Mouse (Mus musculus) CD4-positive helper T cell, adult 2 months (primary cell): ENCODE measurements at regions not wholly inside any gene's neighbourhood (a gene's known extent, or its start where the extent isn't known, plus 50 kb on each side); places are given as distances from the start of the nearest gene placed in this dataset.

Source experiments
- DNase-seq: peaks from one replicate; pipeline ENCODE4 v3.0.0-alpha.2; 2012; ENCODE audit warnings: low read depth, missing footprints, low spot score

DNA sequence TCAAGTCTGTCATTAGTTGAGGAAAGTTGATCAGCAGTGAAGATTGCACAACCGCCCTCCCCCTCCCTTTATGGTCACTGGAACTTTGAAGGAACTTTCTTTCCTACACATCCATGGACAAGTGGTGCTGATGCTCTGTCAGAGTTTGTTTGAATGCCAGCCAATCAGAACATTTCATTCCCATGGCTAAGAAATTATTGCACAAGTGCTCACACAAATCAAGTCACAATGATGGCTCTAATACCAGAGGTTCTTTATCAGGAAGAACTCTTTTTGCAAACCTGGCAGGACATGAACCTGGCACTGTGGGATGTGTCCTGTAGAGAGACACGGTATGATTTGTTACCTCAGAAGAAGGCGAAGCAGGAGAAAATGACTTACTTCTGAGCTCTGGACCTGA lies 54.3 kb upstream of the Spry2 start:
- no peak for DNase-seq

DNA sequence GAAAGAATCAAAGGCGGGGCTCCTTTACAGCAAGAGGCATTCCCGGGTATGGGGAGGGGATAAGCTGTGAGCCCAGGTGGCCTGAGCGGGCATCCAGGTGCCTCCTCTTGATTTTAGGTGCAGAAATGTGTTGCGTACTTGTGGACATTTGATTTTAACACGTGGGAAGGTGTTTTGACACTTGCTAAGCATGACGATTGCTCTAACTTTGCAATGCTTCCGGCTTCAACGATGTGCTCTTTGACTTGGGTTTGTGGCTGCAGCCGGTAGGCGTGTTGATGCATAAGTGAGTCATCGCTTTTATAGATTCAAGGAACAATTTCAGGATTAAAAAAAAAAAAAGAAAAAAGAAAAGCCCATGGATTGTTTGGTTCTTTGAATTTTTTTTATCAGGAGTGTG lies 58.5 kb upstream of the Spry2 start:
- no peak for DNase-seq

DNA sequence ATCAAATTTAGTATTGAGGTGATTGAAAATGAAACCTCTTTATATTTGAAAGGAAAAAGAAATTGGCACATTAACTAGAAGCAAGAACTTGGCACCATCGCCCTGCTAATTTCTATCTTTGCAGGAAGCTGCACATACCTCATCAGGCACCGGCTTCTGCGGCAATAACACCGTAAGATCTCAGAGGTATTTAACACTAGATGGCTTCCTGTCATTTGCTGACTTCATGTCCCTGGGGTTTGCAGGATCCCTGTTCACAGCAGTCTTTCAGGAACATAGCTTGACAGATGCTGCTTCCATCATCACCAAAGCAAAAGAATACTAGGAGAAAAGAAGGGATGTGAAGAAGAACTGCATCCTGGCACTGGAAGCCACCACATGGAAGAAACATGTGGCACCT lies 60.2 kb upstream of the Spry2 start:
- DNase-seq = no peak

DNA sequence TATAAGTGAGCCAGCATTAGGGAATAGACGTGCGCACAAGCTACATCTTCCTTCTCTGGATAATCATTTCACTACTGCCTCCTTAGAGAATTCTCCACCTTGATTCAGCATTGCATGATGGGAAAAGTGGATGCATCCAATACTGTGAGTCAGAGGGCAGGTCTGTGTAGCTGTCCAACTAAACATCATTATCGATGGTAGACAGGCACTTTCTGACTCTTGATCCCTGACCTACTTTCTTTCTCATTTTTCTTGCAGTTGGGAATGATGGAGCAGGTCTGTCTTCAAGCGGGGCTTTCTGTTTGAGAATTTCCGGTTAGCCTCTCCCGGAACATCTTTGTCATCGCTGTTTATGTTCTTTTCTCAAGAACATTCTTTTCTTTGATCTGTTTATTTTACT lies 61.4 kb upstream of the Spry2 start:
- no peak for DNase-seq

DNA sequence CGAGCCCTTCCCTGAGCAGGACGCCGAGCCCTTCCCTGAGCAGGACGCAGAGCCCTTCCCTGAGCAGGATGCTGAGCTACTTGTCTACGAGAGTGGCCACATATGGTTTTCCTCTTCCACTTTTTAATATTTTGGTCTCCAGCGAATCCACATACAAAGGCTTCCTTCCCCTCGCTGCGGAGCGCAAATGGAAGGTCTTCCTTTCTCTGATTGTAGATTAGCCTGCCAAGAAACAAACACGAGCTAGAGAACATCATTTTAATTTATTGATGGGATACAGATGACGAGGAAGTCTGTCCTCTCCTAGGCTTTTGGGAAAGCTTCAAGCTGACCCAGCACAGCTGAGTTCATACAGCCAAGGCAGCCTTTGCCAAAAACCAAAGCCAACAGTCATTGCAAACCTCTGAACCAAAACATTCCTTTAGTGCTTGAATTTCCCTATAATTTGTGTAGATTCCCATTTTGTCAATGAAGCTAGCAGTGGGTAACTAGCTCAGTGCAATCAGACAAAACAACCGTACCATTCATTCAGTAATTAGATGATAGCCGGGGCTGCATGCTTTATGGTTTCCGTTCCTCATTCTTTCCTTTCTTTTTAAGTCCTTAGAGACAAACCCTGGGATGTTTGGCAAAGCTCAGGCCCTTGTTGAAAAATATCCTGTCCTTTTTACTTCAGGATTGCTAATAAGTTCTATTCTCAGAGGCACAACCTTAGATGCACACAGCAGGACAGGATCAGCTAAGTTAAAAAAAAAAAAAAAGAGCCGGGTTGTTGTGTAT lies 83.1 kb upstream of the Spry2 start:
- no peak for DNase-seq

DNA sequence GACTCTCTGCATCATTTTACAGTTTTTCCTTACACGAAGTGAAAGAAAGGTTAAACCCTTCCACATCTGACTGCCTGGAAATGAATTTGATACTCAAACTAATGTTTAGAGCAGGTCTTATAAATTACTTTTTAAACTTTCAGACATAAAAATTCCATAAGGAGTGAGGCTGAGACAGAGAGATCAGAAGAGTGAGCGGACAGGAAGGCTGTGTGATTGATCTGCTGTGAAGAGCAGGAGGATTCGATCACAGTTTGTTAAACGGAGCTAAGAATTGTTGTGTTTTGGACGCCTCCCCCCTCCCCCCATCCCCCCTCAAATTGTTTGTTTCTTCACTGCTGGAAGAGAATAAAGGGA lies 83.7 kb upstream of the Spry2 start:
- no peak for DNase-seq

DNA sequence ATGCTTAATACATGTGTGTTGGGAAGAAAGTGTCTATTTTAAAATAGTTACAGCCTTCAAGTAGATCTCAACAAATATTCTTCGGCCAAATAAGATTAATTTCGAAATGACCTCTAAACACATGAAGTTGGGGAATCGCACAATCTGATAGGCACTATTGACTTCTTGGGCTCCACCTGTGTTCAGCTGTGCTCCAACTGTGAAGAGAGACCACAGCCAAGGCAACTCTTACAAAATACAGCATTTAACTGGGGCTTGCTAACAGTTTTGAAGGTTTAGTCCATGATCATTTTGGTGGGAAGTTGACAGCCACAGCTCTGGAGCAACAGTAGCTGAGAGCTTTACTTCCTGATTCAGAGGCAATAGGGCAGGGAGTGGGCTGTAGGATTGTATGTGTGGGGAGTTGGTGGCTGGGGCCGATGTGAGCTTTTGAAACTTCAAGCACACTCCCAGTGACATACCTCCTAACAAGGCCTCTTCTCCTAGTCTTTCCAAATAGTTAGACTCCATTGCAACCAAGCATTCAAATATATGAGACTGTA lies 90.8 kb upstream of the Spry2 start:
- no peak for DNase-seq

DNA sequence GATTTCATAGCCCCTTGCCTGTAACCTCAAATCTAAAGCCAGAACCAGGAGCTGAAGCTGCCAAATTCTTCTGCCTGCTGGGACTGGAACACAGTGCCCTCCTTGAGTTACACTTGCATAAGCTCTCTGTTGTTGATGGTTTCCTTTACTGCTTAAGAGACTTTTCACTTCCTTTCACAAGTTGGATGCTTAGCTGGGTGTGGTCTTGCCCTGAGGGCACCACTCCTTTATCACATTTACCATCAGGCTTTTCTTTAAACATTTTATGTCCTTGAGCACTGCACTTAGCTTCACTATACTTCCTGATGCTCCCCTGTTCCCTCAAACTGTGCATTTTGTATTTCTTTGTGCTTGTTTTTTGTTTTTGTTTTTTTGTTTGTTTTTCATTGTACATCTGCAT lies 92.1 kb upstream of the Spry2 start:
- no peak for DNase-seq

DNA sequence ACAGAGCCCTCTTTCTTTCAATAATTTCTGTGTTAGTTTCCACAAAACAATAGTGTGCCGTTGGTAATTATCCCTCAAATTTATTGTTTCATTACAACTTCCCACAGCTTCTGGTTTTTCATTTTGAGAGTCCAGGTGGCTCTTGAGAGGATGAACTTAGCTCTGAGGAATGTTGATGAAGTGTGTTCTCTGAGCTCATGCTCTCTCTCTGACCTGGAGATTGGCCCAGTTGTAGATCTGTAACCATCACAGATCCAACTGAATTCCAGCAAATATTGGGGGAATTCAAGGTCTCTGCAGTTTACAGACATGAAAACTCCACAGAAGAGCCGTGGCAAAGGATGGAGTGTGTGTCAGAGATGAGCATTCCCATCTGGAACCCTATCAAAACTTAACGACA lies 96.5 kb upstream of the Spry2 start:
- DNase-seq = no peak

DNA sequence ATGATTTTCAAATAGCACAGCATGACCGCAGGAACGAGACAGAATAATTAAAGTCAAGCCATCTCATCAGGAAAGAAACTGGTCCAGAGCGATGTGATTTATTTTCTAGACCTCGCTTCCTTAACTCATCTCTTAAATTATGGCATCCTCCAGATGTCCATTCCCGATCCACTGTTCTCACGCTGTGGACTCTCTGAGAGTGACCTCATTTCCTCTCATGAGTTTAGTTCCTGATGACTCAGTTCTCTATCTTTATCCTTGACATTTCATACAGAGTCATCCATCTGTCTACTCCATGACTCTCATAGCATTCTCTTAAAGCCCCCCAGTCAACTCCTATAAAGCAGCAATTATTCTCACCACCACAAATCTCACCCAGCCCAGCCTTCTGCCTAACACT lies 103.2 kb upstream of the Spry2 start:
- no peak for DNase-seq

DNA sequence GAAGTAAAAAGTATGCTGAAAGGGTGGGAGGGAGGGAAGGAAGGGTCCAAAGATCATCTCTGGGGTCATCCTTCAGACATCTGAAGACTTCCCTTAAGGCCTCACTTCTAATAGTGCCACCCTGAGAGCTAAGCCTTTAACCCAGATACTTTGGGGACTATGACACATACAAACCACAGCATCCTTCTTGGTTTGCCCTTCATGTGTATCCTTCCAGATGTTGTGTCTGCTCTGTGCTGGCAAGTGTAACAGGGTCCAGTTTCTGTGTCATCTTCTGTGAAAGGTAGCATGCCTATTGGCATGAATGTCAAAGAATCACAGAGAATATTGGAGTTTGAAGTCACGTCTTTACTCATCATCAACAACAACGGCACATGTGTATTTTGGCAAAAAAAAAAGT lies 98.2 kb upstream of the Trim52 start:
- no peak for DNase-seq

DNA sequence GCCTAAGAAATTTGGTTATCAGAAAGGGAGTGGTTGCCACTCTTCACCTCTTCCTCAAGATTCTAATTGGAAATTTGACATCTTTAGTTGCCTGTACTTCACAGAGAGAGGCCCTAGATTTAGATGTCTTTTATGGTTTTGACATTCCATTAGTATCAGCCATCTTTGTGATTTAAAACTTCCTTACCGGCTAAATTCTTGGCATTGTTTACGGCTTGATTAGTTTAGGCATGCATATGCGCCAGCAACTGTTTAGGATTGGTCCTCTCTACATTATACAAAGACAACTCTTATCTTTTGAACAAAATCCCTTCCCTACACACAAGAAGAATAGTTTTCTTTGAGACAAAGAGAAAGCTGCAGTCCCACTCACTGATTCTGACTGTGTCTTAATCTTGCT lies 97.0 kb upstream of the Trim52 start:
- no peak for DNase-seq

DNA sequence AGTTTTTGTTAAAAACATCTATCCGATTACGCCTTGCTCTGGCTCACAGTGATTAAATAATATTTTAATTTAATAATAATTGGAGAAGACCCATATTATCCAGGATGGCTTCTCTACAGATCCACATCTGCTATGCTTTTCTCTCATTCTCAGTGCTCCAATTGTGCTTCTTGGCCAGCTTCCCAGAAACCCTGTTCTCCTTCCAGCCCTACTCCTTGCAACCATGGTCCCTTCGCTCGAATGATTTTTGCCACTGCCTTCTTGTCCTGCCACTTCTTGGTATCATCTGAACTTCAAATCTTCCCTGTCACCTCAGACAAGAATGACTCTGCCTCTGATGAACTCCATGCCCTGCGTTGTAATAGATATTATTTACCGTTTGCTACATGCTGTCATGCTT lies 95.0 kb upstream of the Trim52 start:
- DNase-seq = peak; percentile 1

DNA sequence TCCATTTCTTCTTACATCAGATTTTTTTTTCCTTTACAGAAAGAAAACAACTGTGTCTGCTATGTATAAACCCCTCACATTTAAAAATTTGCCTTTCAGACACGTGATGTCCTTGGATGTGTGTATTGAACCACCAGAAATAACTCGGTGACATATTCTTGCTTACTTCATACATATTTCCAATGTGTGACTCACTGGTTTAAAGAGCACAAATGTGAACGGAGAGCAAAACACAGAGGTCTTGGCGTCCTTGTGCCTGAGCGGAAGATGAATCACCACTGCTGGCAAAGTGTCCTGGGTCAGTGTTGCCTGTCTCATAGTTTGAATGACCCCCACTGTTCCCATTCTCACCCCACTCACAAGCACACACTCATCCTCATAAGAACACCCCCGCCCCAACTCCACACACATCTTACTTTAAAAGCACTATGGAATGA lies 94.0 kb upstream of the Trim52 start:
- no peak for DNase-seq

DNA sequence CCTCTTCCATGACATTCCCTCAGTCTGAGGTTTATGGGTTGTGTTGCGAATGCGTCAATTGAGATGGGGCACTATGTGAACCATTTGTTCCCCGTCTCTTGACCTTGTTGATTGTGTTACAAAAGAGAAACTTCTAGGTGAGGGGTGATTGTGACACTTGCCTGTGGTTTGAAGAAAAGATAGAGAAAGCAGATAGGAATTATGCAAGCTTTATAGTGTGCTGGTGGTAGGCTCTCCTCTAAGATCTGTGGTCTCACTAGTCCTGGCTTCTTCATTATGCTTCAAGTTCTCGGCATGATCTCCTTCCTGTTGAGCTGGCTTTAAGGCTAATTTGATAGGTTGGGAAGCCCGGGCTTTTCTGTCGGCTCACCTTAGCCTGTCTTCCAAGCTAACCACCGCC lies 83.2 kb upstream of the Trim52 start:
- no peak for DNase-seq

DNA sequence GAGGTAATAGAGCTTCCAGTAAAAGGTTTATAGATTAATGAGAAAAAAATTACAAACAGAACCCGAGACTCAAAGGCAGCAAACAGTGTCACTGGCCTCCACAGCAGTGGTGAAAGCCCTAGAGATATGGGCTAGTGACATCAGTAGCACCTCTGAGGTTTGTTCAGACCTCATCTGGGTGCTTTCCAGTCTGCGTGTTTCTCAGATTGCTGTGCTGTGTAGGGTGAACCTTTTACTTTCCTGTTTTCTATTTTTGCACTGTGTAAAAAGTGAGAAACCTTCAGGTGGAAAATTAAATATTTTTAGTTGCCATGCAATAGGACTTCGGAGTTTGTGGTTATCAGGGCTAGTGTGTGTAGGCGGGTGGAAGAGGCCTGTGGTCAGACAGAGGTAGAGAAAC lies 79.2 kb upstream of the Trim52 start:
- no peak for DNase-seq

DNA sequence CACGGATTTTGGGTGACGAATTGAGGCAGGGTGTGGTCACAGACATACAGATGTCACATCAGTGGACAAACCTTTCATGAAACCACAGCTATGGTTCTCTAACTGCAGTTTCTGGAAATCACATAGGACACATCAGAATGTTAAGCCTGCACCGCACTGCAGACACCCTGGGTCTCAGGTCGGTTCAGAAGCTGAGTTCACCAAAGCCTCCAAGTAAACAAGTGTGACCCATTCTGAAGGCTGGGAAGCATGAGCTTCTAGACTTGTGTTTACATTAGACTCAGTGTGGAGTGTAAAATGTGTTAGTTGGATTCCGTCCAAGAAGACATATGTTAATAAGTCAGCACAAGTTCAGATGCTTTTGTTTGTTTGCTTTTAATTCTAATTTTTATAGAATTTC lies 78.3 kb upstream of the Trim52 start:
- DNase-seq = no peak

DNA sequence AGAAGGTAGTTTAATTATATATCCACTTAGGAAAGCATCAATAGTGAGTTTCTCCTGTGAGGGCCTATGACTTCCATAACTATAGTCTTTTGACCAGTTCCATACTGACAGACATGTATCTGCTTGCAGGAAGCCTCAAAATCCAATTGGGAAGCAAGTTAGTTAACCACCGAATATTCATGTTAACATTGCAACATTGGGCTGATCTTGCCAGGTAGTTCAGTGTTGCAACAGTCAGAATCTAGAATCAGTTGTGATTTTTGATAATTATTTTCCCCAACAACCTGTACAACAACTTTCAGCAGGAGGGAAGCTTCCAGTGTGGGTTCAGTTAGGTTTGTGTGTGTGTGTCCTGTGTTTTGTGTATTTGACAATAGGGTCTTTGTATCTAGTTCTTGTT lies 74.9 kb upstream of the Trim52 start:
- DNase-seq = no peak

DNA sequence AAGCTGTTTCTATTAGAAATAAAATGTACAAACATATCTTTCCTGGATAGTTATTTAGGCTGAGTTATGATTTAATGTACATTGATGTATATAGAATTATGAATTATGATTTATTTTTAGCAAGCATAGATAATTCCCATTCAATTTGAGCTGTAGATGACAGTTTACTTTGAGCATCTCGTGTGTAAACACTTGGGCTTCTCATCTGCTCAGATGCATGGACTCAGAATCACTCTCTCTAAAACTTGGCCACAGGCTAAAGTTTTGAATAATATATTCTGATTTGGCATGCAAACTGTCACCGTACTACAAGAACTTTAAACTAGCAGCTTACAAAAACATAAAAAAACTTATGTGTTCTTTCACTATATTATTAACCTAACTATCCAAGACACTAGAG lies 72.2 kb upstream of the Trim52 start:
- DNase-seq = no peak

DNA sequence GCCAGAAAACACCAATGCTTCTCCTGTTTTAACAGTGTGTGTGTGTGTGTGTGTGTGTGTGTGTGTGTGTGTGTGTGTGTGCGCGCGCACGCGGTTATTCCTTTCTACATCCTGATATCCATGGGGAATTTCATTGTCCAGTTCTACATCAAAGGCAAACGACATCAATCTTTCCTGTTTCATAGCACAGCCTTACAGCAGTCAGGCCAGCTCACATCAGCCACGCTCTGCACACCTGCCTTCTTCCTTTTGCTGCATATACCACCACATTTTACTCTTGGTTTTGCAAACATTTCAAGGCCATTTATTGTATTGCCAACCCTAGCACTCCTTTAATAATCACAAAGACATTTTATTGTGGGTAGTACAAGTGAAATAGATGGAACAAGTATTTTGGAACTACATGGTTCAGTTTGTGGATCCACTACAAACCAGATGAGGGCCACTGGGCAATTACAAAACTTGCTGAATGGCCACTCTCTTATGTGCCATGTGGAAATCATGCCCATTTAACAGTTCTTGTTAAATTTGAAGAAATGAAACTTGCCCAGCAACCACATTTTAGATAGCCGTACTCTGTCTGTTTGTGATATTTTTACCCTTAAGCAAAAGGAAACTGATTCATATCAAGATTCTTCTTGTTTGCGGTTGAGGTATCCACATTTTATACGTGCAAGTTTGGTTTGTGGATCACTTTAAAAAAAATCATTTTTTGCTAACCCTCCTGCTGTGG lies 70.9 kb upstream of the Trim52 start:
- no peak for DNase-seq

DNA sequence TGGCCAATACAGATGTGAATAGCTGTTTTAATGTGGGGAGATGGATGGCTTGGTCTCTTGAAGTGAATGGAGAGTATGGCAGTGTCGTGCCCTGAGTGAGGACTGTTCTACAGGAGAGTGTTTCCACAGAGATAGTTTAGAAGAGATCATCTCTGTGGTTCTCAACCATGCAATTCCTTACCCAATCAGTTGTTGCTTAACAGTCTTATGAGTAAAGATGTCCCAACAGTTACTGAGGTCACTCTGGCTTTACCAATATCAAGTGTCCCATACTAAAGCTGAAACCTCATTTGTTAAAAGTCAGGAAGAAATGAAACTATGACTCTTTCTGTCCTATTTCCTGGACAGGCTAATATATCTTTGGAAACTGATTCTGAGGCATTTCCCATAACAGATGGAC lies 61.7 kb upstream of the Trim52 start:
- DNase-seq = no peak

DNA sequence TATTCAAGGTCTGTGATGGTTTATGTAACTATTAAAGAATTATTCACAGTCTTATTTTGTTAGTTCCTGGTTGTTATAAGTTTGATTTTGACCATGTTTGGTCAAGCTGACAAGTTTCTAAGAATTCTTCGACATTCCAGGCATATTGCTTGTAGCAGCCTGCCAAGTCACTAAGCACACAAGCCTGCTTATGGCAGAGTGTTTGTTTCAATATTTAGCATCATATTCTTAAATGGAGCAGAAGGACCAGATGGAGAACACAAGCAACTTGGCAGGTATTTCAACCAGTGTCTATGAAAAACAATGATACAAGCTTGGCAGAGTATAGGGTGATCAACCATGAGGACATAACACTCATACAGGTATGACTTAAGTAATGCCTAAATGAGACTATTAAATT lies 55.8 kb upstream of the Trim52 start:
- DNase-seq = no peak
